Mouse (Mus musculus) R1 (cell line): ENCODE measurements around the gene Abca5.
A peak's percentile ranks its signal among the peaks of the same experiment; 100 is the strongest.

ENCODE experiments used
- DNase-seq: peaks from one replicate; pipeline ENCODE4 v3.0.0-alpha.2; 2018; ENCODE audit warnings: low read depth, low spot score

Abca5 gene

GRCm38 (mm10) chr11:110303411-110303810, 34.1 kb downstream of the Abca5 start:
- no peak for DNase-seq

- DNase-seq: no peak
These were observed 39.5 kb downstream of the Abca5 start for GRCm38 (mm10) chr11:110297917-110298533.

GRCm38 (mm10) chr11:110290586-110290985, 46.9 kb downstream of the Abca5 start:
- peak; percentile 82 for DNase-seq

- no peak for DNase-seq
These were observed 49.1 kb downstream of the Abca5 start for GRCm38 (mm10) chr11:110288423-110288822.

- no peak for DNase-seq
These were observed 49.8 kb downstream of the Abca5 start for GRCm38 (mm10) chr11:110287694-110288093.

GRCm38 (mm10) chr11:110286331-110286730, 51.2 kb downstream of the Abca5 start:
- no peak for DNase-seq

GRCm38 (mm10) chr11:110284849-110285248, 52.7 kb downstream of the Abca5 start:
- no peak for DNase-seq

- DNase-seq: no peak
These were observed 53.2 kb downstream of the Abca5 start for GRCm38 (mm10) chr11:110284185-110284787.

- DNase-seq: peak; percentile 71
These were observed 62.7 kb downstream of the Abca5 start for GRCm38 (mm10) chr11:110274794-110275193.

- peak; percentile 77 for DNase-seq
These were observed 65.8 kb downstream of the Abca5 start for GRCm38 (mm10) chr11:110271745-110272144.

GRCm38 (mm10) chr11:110268244-110268844, 69.2 kb downstream of the Abca5 start:
- DNase-seq: peak; percentile 64

GRCm38 (mm10) chr11:110267232-110267631, 70.3 kb downstream of the Abca5 start:
- DNase-seq: no peak

- DNase-seq: no peak
These were observed 70.8 kb downstream of the Abca5 start for GRCm38 (mm10) chr11:110266757-110267156.

GRCm38 (mm10) chr11:110261867-110262266, 75.6 kb downstream of the Abca5 start:
- DNase-seq: no peak

GRCm38 (mm10) chr11:110257911-110258310, 79.6 kb downstream of the Abca5 start:
- DNase-seq: peak; percentile 89

GRCm38 (mm10) chr11:110257061-110257460, 80.5 kb downstream of the Abca5 start:
- no peak for DNase-seq

- DNase-seq: no peak
These were observed 85.3 kb downstream of the Abca5 start for GRCm38 (mm10) chr11:110252256-110252655.

GRCm38 (mm10) chr11:110251534-110251933, 86.0 kb downstream of the Abca5 start, which contains the start of gene Abca6:
Abca6 (minus strand) TSS chr11:110251776.
- DNase-seq: no peak

GRCm38 (mm10) chr11:110244730-110245129, 92.8 kb downstream of the Abca5 start:
- no peak for DNase-seq

GRCm38 (mm10) chr11:110237466-110237865, 100.0 kb downstream of the Abca5 start:
- no peak for DNase-seq

GRCm38 (mm10) chr11:110232975-110233374, 104.5 kb downstream of the Abca5 start:
- DNase-seq: no peak
